Mouse (Mus musculus) CH12.LX (cell line): ENCODE measurements at regions not wholly inside any gene's neighbourhood (a gene's known extent, or its start where the extent isn't known, plus 50 kb on each side); places are given as distances from the start of the nearest gene placed in this dataset.

ENCODE experiments used
- DNase-seq: peaks from one replicate; pipeline ENCODE4 v3.0.0-alpha.2; 2013; ENCODE audit errors: extremely low read depth
- H3K27ac ChIP-seq: 2 replicates; pipeline ENCODE4 v1.5.1; 2012; ENCODE audit warnings: low read depth, mild to moderate bottlenecking, control low read depth, moderate library complexity; ENCODE audit not compliant: insufficient read depth
- H3K27me3 ChIP-seq: replicated peaks from 2 replicates; pipeline ENCODE3; 2012; ENCODE audit warnings: inconsistent platforms
- H3K36me3 ChIP-seq, 2 experiments: replicated peaks in 1 of 2; 2 replicates each; pipeline versions ENCODE3 to v1.6.1; 2012; ENCODE audit warnings: inconsistent platforms in 1 of 2, low read length in 1 of 2, mild to moderate bottlenecking in 1 of 2, mixed read lengths in 1 of 2, moderate library complexity in 1 of 2; ENCODE audit not compliant: control insufficient read depth in 1 of 2, insufficient read depth in 1 of 2
- H3K4me1 ChIP-seq, 2 experiments: 2 replicates each; pipeline ENCODE4 v1.6.1; 2012; ENCODE audit warnings: inconsistent platforms in 1 of 2, moderate library complexity in 1 of 2; ENCODE audit not compliant: insufficient read depth in 2 of 2, control insufficient read depth in 1 of 2
- H3K4me2 ChIP-seq: 2 replicates; pipeline ENCODE4 v1.6.1; 2012; ENCODE audit warnings: low read depth, mild to moderate bottlenecking, control low read depth; ENCODE audit not compliant: poor library complexity, insufficient read depth, severe bottlenecking
- H3K4me3 ChIP-seq, 3 experiments: fragments of 150-350 bp in 1 of 3; sonication (generic) in 1 of 3; replicated peaks in 1 of 3; 2 replicates each; pipeline versions ENCODE3 to v1.5.1; 2011 to 2012; ENCODE audit warnings: low read depth in 2 of 3, low read length in 2 of 3, mild to moderate bottlenecking in 2 of 3, moderate library complexity in 2 of 3, control low read depth in 1 of 3, improper control_type of control experiment in 1 of 3, inconsistent platforms in 1 of 3, mixed read lengths in 1 of 3; ENCODE audit not compliant: poor library complexity in 1 of 3
- H3K79me2 ChIP-seq: replicated peaks from 2 replicates; pipeline ENCODE4 v1.6.1; 2012; ENCODE audit warnings: mild to moderate bottlenecking, moderate library complexity; ENCODE audit not compliant: control insufficient read depth, poor library complexity, insufficient read depth, severe bottlenecking; ENCODE audit errors: extremely low read depth
- H3K9ac ChIP-seq: 2 replicates; pipeline ENCODE4 v1.6.1; 2012; ENCODE audit warnings: low read depth, mild to moderate bottlenecking, control low read depth, moderate library complexity; ENCODE audit not compliant: insufficient read depth
- H3K9me3 ChIP-seq: replicated peaks from 2 replicates; pipeline ENCODE3; 2012; ENCODE audit warnings: low read length, inconsistent platforms, mixed read lengths
- BHLHE40 ChIP-seq: IDR thresholded peaks from 2 replicates; pipeline ENCODE4 v1.6.1; 2011; ENCODE audit warnings: mild to moderate bottlenecking, low read depth, low read length, improper control_type of control experiment
- CHD1 ChIP-seq: IDR thresholded peaks from 2 replicates; pipeline ENCODE4 v1.6.1; 2012; ENCODE audit warnings: low read depth, low read length, improper control_type of control experiment, inconsistent platforms
- CTCF ChIP-seq, 2 experiments: IDR thresholded peaks in 1 of 2; conservative IDR thresholded peaks in 1 of 2; 2 replicates each; pipeline ENCODE4 v1.5.1; 2011 to 2012; ENCODE audit warnings: low read depth in 2 of 2, low read length in 2 of 2, improper control_type of control experiment in 1 of 2, inconsistent platforms in 1 of 2, mild to moderate bottlenecking in 1 of 2, moderate library complexity in 1 of 2
- ELF1 ChIP-seq: IDR thresholded peaks from 2 replicates; pipeline ENCODE4 v1.6.1; 2014; ENCODE audit warnings: low read depth, mild to moderate bottlenecking, inconsistent platforms, low read length, improper control_type of control experiment
- EP300 ChIP-seq: IDR thresholded peaks from 2 replicates; pipeline ENCODE4 v1.6.1; 2011; ENCODE audit warnings: low read length, improper control_type of control experiment
- ETS1 ChIP-seq: conservative IDR thresholded peaks from 2 replicates; pipeline ENCODE4 v1.6.1; 2012; ENCODE audit warnings: low read depth, mild to moderate bottlenecking, inconsistent platforms, low read length, improper control_type of control experiment, moderate library complexity
- GABPA ChIP-seq: IDR thresholded peaks from 2 replicates; pipeline ENCODE4 v1.6.1; 2012; ENCODE audit warnings: low read depth, low read length, improper control_type of control experiment, inconsistent platforms; ENCODE audit not compliant: insufficient replicate concordance
- HCFC1 ChIP-seq: IDR thresholded peaks from 2 replicates; pipeline ENCODE4 v1.6.1; 2012; ENCODE audit warnings: low read depth, mild to moderate bottlenecking, inconsistent platforms, low read length, improper control_type of control experiment
- IRF4 ChIP-seq: IDR thresholded peaks from 2 replicates; pipeline ENCODE4 v1.6.1; 2014; ENCODE audit warnings: low read depth, mild to moderate bottlenecking, inconsistent platforms, low read length, improper control_type of control experiment
- JUN ChIP-seq: IDR thresholded peaks from 2 replicates; pipeline ENCODE4 v1.6.1; 2011; ENCODE audit warnings: low read depth, mild to moderate bottlenecking, low read length, improper control_type of control experiment, moderate library complexity; ENCODE audit not compliant: insufficient read depth
- JUND ChIP-seq: conservative IDR thresholded peaks from 2 replicates; pipeline ENCODE4 v1.6.1; 2011; ENCODE audit warnings: low read depth, low read length, improper control_type of control experiment
- KAT2A ChIP-seq: IDR thresholded peaks from 2 replicates; pipeline ENCODE4 v1.6.1; 2012; ENCODE audit warnings: low read length, improper control_type of control experiment, inconsistent platforms; ENCODE audit not compliant: insufficient replicate concordance
- MAFK ChIP-seq: IDR thresholded peaks from 2 replicates; pipeline ENCODE4 v1.6.1; 2011; ENCODE audit warnings: low read length, improper control_type of control experiment; ENCODE audit not compliant: insufficient replicate concordance
- MAX ChIP-seq: IDR thresholded peaks from 2 replicates; pipeline ENCODE4 v1.6.1; 2011; ENCODE audit warnings: low read length, improper control_type of control experiment
- MEF2A ChIP-seq: IDR thresholded peaks from 2 replicates; pipeline ENCODE4 v1.6.1; 2014; ENCODE audit warnings: low read depth, mild to moderate bottlenecking, inconsistent platforms, low read length, improper control_type of control experiment, borderline replicate concordance
- MXI1 ChIP-seq: IDR thresholded peaks from 2 replicates; pipeline ENCODE4 v1.6.1; 2011; ENCODE audit warnings: mild to moderate bottlenecking, low read depth, low read length, improper control_type of control experiment
- MYC ChIP-seq: IDR thresholded peaks from 2 replicates; pipeline ENCODE4 v1.6.1; 2011; ENCODE audit warnings: low read depth, mild to moderate bottlenecking, improper control_type of control experiment, low read length
- PAX5 ChIP-seq: IDR thresholded peaks from 2 replicates; pipeline ENCODE4 v1.6.1; 2012; ENCODE audit warnings: low read length, inconsistent platforms, mixed read lengths
- POLR2A ChIP-seq: IDR thresholded peaks from 2 replicates; pipeline ENCODE4 v1.6.1; 2011; ENCODE audit warnings: low read depth, mild to moderate bottlenecking, improper control_type of control experiment, low read length
- POLR2AphosphoS2 ChIP-seq: IDR thresholded peaks from 2 replicates; pipeline ENCODE4 v1.6.1; 2011; ENCODE audit warnings: low read depth, low read length, improper control_type of control experiment
- RAD21 ChIP-seq: IDR thresholded peaks from 2 replicates; pipeline ENCODE4 v1.6.1; 2011; ENCODE audit warnings: low read depth, mild to moderate bottlenecking, low read length, improper control_type of control experiment, moderate library complexity
- SIN3A ChIP-seq: IDR thresholded peaks from 2 replicates; pipeline ENCODE4 v1.6.1; 2012; ENCODE audit warnings: low read length, improper control_type of control experiment, inconsistent platforms
- SMC3 ChIP-seq: IDR thresholded peaks from 2 replicates; pipeline ENCODE4 v1.6.1; 2011; ENCODE audit warnings: low read depth, low read length, improper control_type of control experiment
- TBP ChIP-seq: conservative IDR thresholded peaks from 2 replicates; pipeline ENCODE4 v1.6.1; 2011; ENCODE audit warnings: low read depth, low read length, improper control_type of control experiment
- UBTF ChIP-seq: IDR thresholded peaks from 2 replicates; pipeline ENCODE4 v1.6.1; 2012; ENCODE audit warnings: low read depth, mild to moderate bottlenecking, inconsistent platforms, low read length, improper control_type of control experiment, moderate library complexity
- USF1 ChIP-seq: IDR thresholded peaks from 2 replicates; pipeline ENCODE4 v1.6.1; 2014; ENCODE audit warnings: low read depth, mild to moderate bottlenecking, inconsistent platforms, low read length, improper control_type of control experiment
- USF2 ChIP-seq: conservative IDR thresholded peaks from 2 replicates; pipeline ENCODE4 v1.6.1; 2011; ENCODE audit warnings: low read depth, low read length, improper control_type of control experiment
- ZKSCAN1 ChIP-seq: IDR thresholded peaks from 2 replicates; pipeline ENCODE4 v1.6.1; 2012; ENCODE audit warnings: low read depth, inconsistent platforms, low read length, improper control_type of control experiment, borderline replicate concordance
- ZMIZ1 ChIP-seq: IDR thresholded peaks from 2 replicates; pipeline ENCODE4 v1.6.1; 2012; ENCODE audit warnings: low read depth, mild to moderate bottlenecking, inconsistent platforms, low read length, improper control_type of control experiment
- ZNF384 ChIP-seq: IDR thresholded peaks from 2 replicates; pipeline ENCODE4 v1.6.1; 2012; ENCODE audit warnings: low read depth, low read length, improper control_type of control experiment, inconsistent platforms
- dilution Hi-C: fragments of 300-500 bp; cut with MboI; formaldehyde crosslinking; loops from 2 replicates; pipeline ENCODE4 v1.14.3; 2020; ENCODE audit warnings: low sequenced_read_pairs; ENCODE audit not compliant: extremely low pct_unique_long_range_greater_than_20kb, extremely low pct_ligation_motif_present
- in situ Hi-C: fragments of 300-500 bp; cut with MboI; formaldehyde crosslinking; loops from 3 replicates; pipeline ENCODE4 v1.14.3; 2019; ENCODE audit warnings: low sequenced_read_pairs, low pct_ligation_motif_present, low pct_unique_long_range_greater_than_20kb, mixed read lengths

DNA sequence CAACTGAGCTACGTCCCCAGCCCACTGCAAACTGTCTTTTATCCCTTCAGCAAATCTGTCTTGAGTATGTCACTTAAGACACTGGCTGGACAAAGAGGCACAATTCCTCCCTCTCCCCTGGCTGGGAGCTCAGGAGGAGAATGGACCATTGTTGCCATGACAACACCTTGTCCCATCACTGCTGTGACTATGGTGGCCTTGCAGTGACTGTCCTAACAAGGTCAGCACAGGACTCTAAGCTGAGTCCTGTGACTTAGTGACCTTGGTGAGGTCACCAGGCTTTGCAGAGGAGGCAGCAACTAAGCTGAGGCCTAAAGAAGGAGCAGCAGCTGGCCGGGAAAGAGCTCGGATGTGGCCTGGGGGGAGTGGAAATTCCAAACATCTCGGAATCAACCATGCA is 70.0 kb upstream of the Aldh1b1 start:
- dilution Hi-C loops: no loop called here

DNA sequence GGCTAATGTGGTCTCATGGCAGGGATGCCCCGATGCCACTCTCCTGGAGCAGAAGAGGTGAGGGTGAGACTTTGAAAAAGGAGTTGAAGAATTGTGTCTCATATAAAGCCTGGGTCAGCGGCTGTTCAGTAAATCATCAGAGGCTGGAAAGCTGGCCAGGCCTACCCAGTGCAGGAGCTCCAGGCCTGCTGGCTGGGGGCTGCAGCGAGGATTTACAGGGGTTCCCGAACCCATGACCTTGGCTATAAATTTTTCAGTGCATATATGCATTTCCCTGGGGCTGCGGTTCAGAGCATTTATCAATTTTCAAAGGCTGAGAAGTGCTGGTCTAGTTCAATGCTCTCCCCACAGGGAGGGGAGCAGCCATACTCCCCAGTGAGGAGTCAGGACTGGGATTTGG is 70.9 kb upstream of the Aldh1b1 start:
- in situ Hi-C loops: no loop called here
- DNase-seq: no peak
- TF ChIP-seq JUN (no peak), GABPA (no peak), USF1 (no peak), KAT2A (no peak), POLR2AphosphoS2 (no peak), ZMIZ1 (no peak), ELF1 (no peak), EP300 (no peak), JUND (no peak), TBP (no peak), POLR2A (no peak), IRF4 (no peak), ZNF384 (no peak), MEF2A (no peak), RAD21 (no peak), PAX5 (no peak), MAX (no peak), BHLHE40 (no peak), ETS1 (no peak)
- Histone ChIP-seq H3K9me3 (no peaks in the 10 kb centered on the region), H3K79me2 (no peaks in the 10 kb centered on the region), H3K36me3 (no peaks in the 10 kb centered on the region), H3K9ac (no peak overlapping the region), H3K4me1 (peaks cover 7 to 81% of the 10 kb centered on the region in 2 experiments; a peak in 3 of 4 replicates), H3K27me3 (no peaks in the 10 kb centered on the region), H3K4me3 (no peak overlapping the region), H3K4me2 (no peak overlapping the region), H3K27ac (no peak overlapping the region)
- dilution Hi-C loops: no loop called here

More for the DNA sequence above, 70.0 kb upstream of the Aldh1b1 start:
- no peak for DNase-seq
- Histone ChIP-seq H3K27ac (no peak overlapping the region), H3K79me2 (no peaks in the 10 kb centered on the region), H3K27me3 (no peaks in the 10 kb centered on the region), H3K36me3 (no peaks in the 10 kb centered on the region), H3K4me3 (no peak overlapping the region), H3K4me2 (no peak overlapping the region), H3K9ac (no peak overlapping the region), H3K4me1 (peaks cover 7 to 73% of the 10 kb centered on the region in 2 experiments; a peak in 3 of 4 replicates), H3K9me3 (no peaks in the 10 kb centered on the region)
- in situ Hi-C loops: no loop called here
- TF ChIP-seq USF2 (no peak), MEF2A (no peak), GABPA (no peak), MYC (no peak), ZKSCAN1 (no peak), HCFC1 (no peak), JUND (no peak), BHLHE40 (no peak), CHD1 (no peak), ZNF384 (no peak), MAFK (no peak), MXI1 (no peak), KAT2A (no peak), CTCF (conservative IDR thresholded peaks at IDR 0.05 in 1 of 2, IDR thresholded peaks at IDR 0.05 in 1 of 2; ENCODE audit: low read depth in 2 of 2, low read length in 2 of 2) (no peak), SMC3 (no peak), JUN (no peak), SIN3A (no peak), PAX5 (no peak), UBTF (no peak), IRF4 (no peak)
